In the genomic region with DNA sequence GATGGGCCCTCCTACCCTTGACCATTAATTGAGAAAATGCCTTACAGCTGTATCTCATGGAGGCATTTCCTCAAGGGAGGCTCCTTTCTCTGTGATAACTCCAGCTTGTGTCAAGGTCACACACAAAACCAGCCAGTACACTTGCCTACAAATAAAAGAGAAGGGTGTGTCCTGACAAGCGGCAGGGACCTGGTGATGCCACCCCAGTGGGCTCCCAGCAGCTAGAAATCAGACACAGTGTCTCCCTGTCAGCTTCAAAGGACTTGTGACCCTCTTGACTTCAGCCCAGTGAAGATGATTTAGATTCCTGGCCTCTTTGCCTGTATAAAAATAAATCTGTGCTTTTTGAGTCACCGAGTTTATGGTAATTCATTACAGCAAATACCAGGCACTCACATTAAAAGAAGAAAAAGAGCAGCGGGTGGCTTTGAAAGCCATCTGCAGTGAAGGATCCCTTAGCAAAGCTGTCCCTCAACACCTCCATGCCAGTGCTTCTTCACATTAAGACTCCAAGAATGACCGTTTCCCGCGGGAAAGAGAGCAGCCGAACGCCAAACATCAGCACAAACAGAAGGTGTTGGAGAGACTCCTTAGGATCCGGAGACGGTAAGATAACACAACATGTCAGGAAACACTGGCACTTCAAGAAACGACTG, we compare ENCODE assay signal across 8 mouse cellular contexts.
DNase-seq lines count a peak whose midpoint lies in the region; ATAC-seq and TF ChIP-seq lines count a peak whose summit lies in the region.

No protein-coding gene starts in this region.

- no peak for DNase-seq in liver, embryonic 11.5 days (ENCODE audit: low spot score)
- no peak for DNase-seq in liver
- DNase-seq in embryo, embryonic 9.5 days (ENCODE audit: extremely low spot score), result peak; percentile 35
- no peak for DNase-seq in limb, embryonic 14.5 days (ENCODE audit: low spot score)
- peak; percentile 31 for DNase-seq in retina, embryonic 14.5 days (ENCODE audit: low spot score)
- DNase-seq in cerebellum, adult 18-20 months, result no peak
- no peak for DNase-seq in testis, postnatal 14 days (ENCODE audit: low spot score)

- peak overlapping the region; percentile 71 for H3K4me2 ChIP-seq in liver, embryonic 11.5 days
- H3K4me2 ChIP-seq in heart, embryonic 16.5 days (ENCODE audit: low read depth, low read length), result peak overlapping the region; percentile 64
- H3K4me2 ChIP-seq in limb, embryonic 14.5 days (replicated peaks; ENCODE audit: low read depth, low read length, severe bottlenecking), result peak overlapping the region; percentile 55

- no peak overlapping the region for H3K9ac ChIP-seq in liver, embryonic 11.5 days (ENCODE audit: low read depth, low read length)
- H3K9ac ChIP-seq in heart, embryonic 16.5 days (ENCODE audit: low read length), result peak overlapping the region; percentile 57
- H3K9ac ChIP-seq in limb, embryonic 14.5 days (ENCODE audit: low read depth, low read length, severe bottlenecking), result peak overlapping the region; percentile 41

- no peak; the same call in 1 of the 2 replicates for ATAC-seq in liver, embryonic 11.5 days (replicated peaks; ENCODE audit: low FRiP score)
- no peak for ATAC-seq in heart, embryonic 16.5 days (replicated peaks; ENCODE audit: extremely low read depth, insufficient read depth, low FRiP score)
- ATAC-seq in limb, embryonic 14.5 days (ENCODE audit: low FRiP score, low read depth), result no peak

- 4% methylated on average over 11 of the region's 11 CpGs for WGBS in liver, embryonic 11.5 days
- WGBS in heart, embryonic 16.5 days, result 4% methylated on average over 11 of the region's 11 CpGs
- 4% methylated on average over 11 of the region's 11 CpGs for WGBS in limb, embryonic 14.5 days

- no peak for TF ChIP-seq POLR2A in limb, embryonic 14.5 days (IDR thresholded peaks at IDR 0.05; ENCODE audit: borderline replicate concordance, extremely low read depth, insufficient read depth, insufficient read length)

- peak overlapping the region; percentile 36 for H3K4me3 ChIP-seq in liver, embryonic 11.5 days (ENCODE audit: low read depth, low read length)
- peak overlapping the region; percentile 48 for H3K4me3 ChIP-seq in heart, embryonic 16.5 days (ENCODE audit: low read length)
- H3K4me3 ChIP-seq in limb, embryonic 14.5 days (replicated peaks; ENCODE audit: low read length), result peak overlapping the region; percentile 29

- no peaks in the 10 kb centered on the region for H3K36me3 ChIP-seq in liver, embryonic 11.5 days (ENCODE audit: control insufficient read depth, insufficient read depth, low read length)
- no peaks in the 10 kb centered on the region for H3K36me3 ChIP-seq in heart, embryonic 16.5 days (ENCODE audit: control insufficient read depth, insufficient read depth)
- no peaks in the 10 kb centered on the region for H3K36me3 ChIP-seq in limb, embryonic 14.5 days (ENCODE audit: control insufficient read depth, insufficient read depth, low read length)

- H3K9me3 ChIP-seq in liver, embryonic 11.5 days (ENCODE audit: control insufficient read depth, low read length), result no peaks in the 10 kb centered on the region
- no peaks in the 10 kb centered on the region for H3K9me3 ChIP-seq in heart, embryonic 16.5 days (replicated peaks; ENCODE audit: control insufficient read depth, low read length)
- H3K9me3 ChIP-seq in limb, embryonic 14.5 days (ENCODE audit: control insufficient read depth, low read length), result no peaks in the 10 kb centered on the region

- H3K27me3 ChIP-seq in liver, embryonic 11.5 days (replicated peaks; ENCODE audit: control insufficient read depth, insufficient read depth, low read length), result no peaks in the 10 kb centered on the region
- H3K27me3 ChIP-seq in heart, embryonic 16.5 days (ENCODE audit: control insufficient read depth, insufficient read depth, low read length), result no peaks in the 10 kb centered on the region
- no peaks in the 10 kb centered on the region for H3K27me3 ChIP-seq in limb, embryonic 14.5 days (ENCODE audit: control insufficient read depth, insufficient read depth, low read length)

- H3K27ac ChIP-seq in liver, embryonic 11.5 days (ENCODE audit: low read depth, low read length), result no peak overlapping the region
- H3K27ac ChIP-seq in heart, embryonic 16.5 days (ENCODE audit: low read length), result no peak overlapping the region
- H3K27ac ChIP-seq in limb, embryonic 14.5 days (replicated peaks; ENCODE audit: low read depth, low read length), result no peak overlapping the region

- peaks cover 25% of the 10 kb centered on the region for H3K4me1 ChIP-seq in liver, embryonic 11.5 days (replicated peaks; ENCODE audit: control insufficient read depth, insufficient read depth, low read length)
- peaks cover 27% of the 10 kb centered on the region for H3K4me1 ChIP-seq in heart, embryonic 16.5 days (ENCODE audit: control insufficient read depth, insufficient read depth, low read length)
- H3K4me1 ChIP-seq in limb, embryonic 14.5 days (ENCODE audit: control insufficient read depth, insufficient read depth, low read length), result peaks cover 5% of the 10 kb centered on the region; the same call in 1 of the 2 replicates

Comparison
In these comparisons a context has a peak if more than half of its experiments do, and no peak if none do; other contexts are left out.
1. DNase-seq: peak in embryo, embryonic 9.5 days (single experiment) and retina, embryonic 14.5 days (single experiment); none in liver, embryonic 11.5 days (single experiment), liver (single experiment), limb, embryonic 14.5 days (single experiment), cerebellum, adult 18-20 months (0 of 2) and testis, postnatal 14 days (single experiment).
2. Peak in every context shown above with its lines, with median percentiles within 50 percentile points of each other: H3K4me2 ChIP-seq and H3K4me3 ChIP-seq.